Mouse (Mus musculus): ENCODE data around the gene Ccdc181.

GRCm38 (mm10) chr1:164242809-164243208, 32.6 kb upstream of the Ccdc181 start:
- TF ChIP-seq TAL1 (IDR thresholded peaks at IDR 0.05; ENCODE audit: low read length), result no peak
- TF ChIP-seq GATA1 (IDR thresholded peaks at IDR 0.05; ENCODE audit: low read length), result no peak

Measured in erythroblast, embryonic 14.5 days (primary cell).